Mouse (Mus musculus): ENCODE data around the gene 1700066M21Rik. TPM values are rescaled to one million over a fixed set of nuclear protein-coding genes. Genes with fewer than 3 reads are reported as not detected.

The 1700066M21Rik gene
- polyA plus RNA-seq, 1 experiment from 2014 or later = 16.3 TPM

Other genes with a start within 250 kb of the 1700066M21Rik start
- gene Maip1, start 28.7 kb downstream of the 1700066M21Rik start, polyA plus RNA-seq (2016; fragmentation: Nextera tagmentation; extraction: Ambion mirVana) = 16.9 and 17.1 TPM in 2 replicates
- 25.9 and 28.1 TPM in 2 replicates for gene Tyw5, start 29.5 kb downstream of the 1700066M21Rik start, polyA plus RNA-seq (2016; fragmentation: Nextera tagmentation; extraction: Ambion mirVana)